Mouse (Mus musculus): Measurements from ENCODE around the gene Iba57.
A peak's percentile ranks its signal among the peaks of the same experiment; 100 is the strongest.

Gene Iba57

GRCm38 (mm10) chr11:59134373-59134997 lies 29.1 kb downstream of the Iba57 start:
- DNase-seq (ENCODE audit: low read depth, low spot score), result no peak

GRCm38 (mm10) chr11:59132065-59132464 lies 31.5 kb downstream of the Iba57 start:
- DNase-seq (ENCODE audit: low read depth, low spot score), result no peak

- peak; percentile 59 for DNase-seq (ENCODE audit: low read depth, low spot score)
Measured at GRCm38 (mm10) chr11:59131348-59131919, 32.1 kb downstream of the Iba57 start.

- peak; percentile 47 for DNase-seq (ENCODE audit: low read depth, low spot score)
Measured at GRCm38 (mm10) chr11:59130782-59131181, 32.8 kb downstream of the Iba57 start.

GRCm38 (mm10) chr11:59105945-59106344 lies 57.6 kb downstream of the Iba57 start:
- no peak for DNase-seq (ENCODE audit: low read depth, low spot score)

Measured in skeletal muscle tissue, adult 2 months (tissue).